Mouse (Mus musculus): Measurements from ENCODE around the gene Cemip2.
"Not testable (repeated sequence)": the region's sequence is repeated elsewhere in the genome, so short reads cannot be mapped to it uniquely, and the experiment has no call there.

Cemip2 gene

GRCm38 (mm10) chr19:21866094-21866493 is 88.0 kb downstream of the Cemip2 start:
- DNase-seq (ENCODE audit: low spot score) = no peak

GRCm38 (mm10) chr19:21866756-21867155 is 88.6 kb downstream of the Cemip2 start:
- not testable (repeated sequence) for DNase-seq (ENCODE audit: low spot score)

GRCm38 (mm10) chr19:21868471-21868870 is 90.3 kb downstream of the Cemip2 start:
- DNase-seq (ENCODE audit: low spot score) = no peak

- no peak for DNase-seq (ENCODE audit: low spot score)
These were observed 104.2 kb downstream of the Cemip2 start for GRCm38 (mm10) chr19:21882110-21882940.

- DNase-seq (ENCODE audit: low spot score) = no peak
These were observed 104.9 kb downstream of the Cemip2 start for GRCm38 (mm10) chr19:21883053-21883452.

- DNase-seq (ENCODE audit: low spot score) = no peak
These were observed 105.8 kb downstream of the Cemip2 start for GRCm38 (mm10) chr19:21883922-21884321.

- DNase-seq (ENCODE audit: low spot score) = no peak
These were observed 106.2 kb downstream of the Cemip2 start for GRCm38 (mm10) chr19:21884385-21884784.

- DNase-seq (ENCODE audit: low spot score) = no peak
These were observed 108.1 kb downstream of the Cemip2 start for GRCm38 (mm10) chr19:21886166-21886657.

GRCm38 (mm10) chr19:21890699-21891098 is 112.6 kb downstream of the Cemip2 start:
- DNase-seq (ENCODE audit: low spot score) = no peak

- no peak for DNase-seq (ENCODE audit: low spot score)
These were observed 116.7 kb downstream of the Cemip2 start for GRCm38 (mm10) chr19:21894792-21895191.

GRCm38 (mm10) chr19:21895540-21895939 is 117.4 kb downstream of the Cemip2 start:
- no peak for DNase-seq (ENCODE audit: low spot score)

- no peak for DNase-seq (ENCODE audit: low spot score)
These were observed 119.1 kb downstream of the Cemip2 start for GRCm38 (mm10) chr19:21897122-21897827.

GRCm38 (mm10) chr19:21898015-21898939 is 120.1 kb downstream of the Cemip2 start:
- no peak for DNase-seq (ENCODE audit: low spot score)
